Mouse (Mus musculus): ENCODE data around the gene Nkx2-3.

Gene Nkx2-3

GRCm38 (mm10) chr19:43612051-43612450, at the start of gene Nkx2-3:
Nkx2-3 (plus strand) TSS chr19:43612325.
- DNase-seq (ENCODE audit: low read depth, low spot score), result no peak

GRCm38 (mm10) chr19:43563166-43563565, 49.0 kb upstream of the Nkx2-3 start:
- no peak for DNase-seq (ENCODE audit: low read depth, low spot score)

- no peak for DNase-seq (ENCODE audit: low read depth, low spot score)
Measured at GRCm38 (mm10) chr19:43568298-43568697, 43.8 kb upstream of the Nkx2-3 start.

GRCm38 (mm10) chr19:43569133-43569532, 43.0 kb upstream of the Nkx2-3 start:
- DNase-seq (ENCODE audit: low read depth, low spot score), result no peak

GRCm38 (mm10) chr19:43570831-43571790, 41.0 kb upstream of the Nkx2-3 start:
- peak; percentile 35 for DNase-seq (ENCODE audit: low read depth, low spot score)

- DNase-seq (ENCODE audit: low read depth, low spot score), result no peak
Measured at GRCm38 (mm10) chr19:43579081-43579796, 32.9 kb upstream of the Nkx2-3 start.

GRCm38 (mm10) chr19:43581185-43581584, 30.9 kb upstream of the Nkx2-3 start:
- DNase-seq (ENCODE audit: low read depth, low spot score), result no peak

- DNase-seq (ENCODE audit: low read depth, low spot score), result no peak
Measured at GRCm38 (mm10) chr19:43583192-43583591, 28.9 kb upstream of the Nkx2-3 start.

- DNase-seq (ENCODE audit: low read depth, low spot score), result no peak
Measured at GRCm38 (mm10) chr19:43583595-43583994, 28.5 kb upstream of the Nkx2-3 start.

- no peak for DNase-seq (ENCODE audit: low read depth, low spot score)
Measured at GRCm38 (mm10) chr19:43584788-43585187, 27.3 kb upstream of the Nkx2-3 start.

GRCm38 (mm10) chr19:43592026-43592425, 20.1 kb upstream of the Nkx2-3 start:
- DNase-seq (ENCODE audit: low read depth, low spot score), result no peak

GRCm38 (mm10) chr19:43596981-43597380, 15.1 kb upstream of the Nkx2-3 start:
- no peak for DNase-seq (ENCODE audit: low read depth, low spot score)

- DNase-seq (ENCODE audit: low read depth, low spot score), result no peak
Measured at GRCm38 (mm10) chr19:43598741-43599660, 13.1 kb upstream of the Nkx2-3 start.

- DNase-seq (ENCODE audit: low read depth, low spot score), result no peak
Measured at GRCm38 (mm10) chr19:43599776-43600544, 12.2 kb upstream of the Nkx2-3 start.

GRCm38 (mm10) chr19:43600545-43601331, 11.4 kb upstream of the Nkx2-3 start:
- DNase-seq (ENCODE audit: low read depth, low spot score), result no peak

GRCm38 (mm10) chr19:43601440-43601839, 10.7 kb upstream of the Nkx2-3 start:
- no peak for DNase-seq (ENCODE audit: low read depth, low spot score)

- no peak for DNase-seq (ENCODE audit: low read depth, low spot score)
Measured at GRCm38 (mm10) chr19:43601996-43602590, 10.0 kb upstream of the Nkx2-3 start.

- no peak for DNase-seq (ENCODE audit: low read depth, low spot score)
Measured at GRCm38 (mm10) chr19:43603521-43603920, 8.6 kb upstream of the Nkx2-3 start.

- no peak for DNase-seq (ENCODE audit: low read depth, low spot score)
Measured at GRCm38 (mm10) chr19:43604492-43605120, 7.5 kb upstream of the Nkx2-3 start.

Data from telencephalon, adult 2 months (tissue).